Mouse (Mus musculus) 3134 (cell line): ENCODE data around the gene Nelfb.

Experiments used
- DNase-seq: peaks from one replicate; pipeline ENCODE4 v3.0.0-alpha.2; 2011; ENCODE audit warnings: low spot score; ENCODE audit not compliant: insufficient read length; ENCODE audit errors: extremely low read depth

Gene Nelfb

DNA sequence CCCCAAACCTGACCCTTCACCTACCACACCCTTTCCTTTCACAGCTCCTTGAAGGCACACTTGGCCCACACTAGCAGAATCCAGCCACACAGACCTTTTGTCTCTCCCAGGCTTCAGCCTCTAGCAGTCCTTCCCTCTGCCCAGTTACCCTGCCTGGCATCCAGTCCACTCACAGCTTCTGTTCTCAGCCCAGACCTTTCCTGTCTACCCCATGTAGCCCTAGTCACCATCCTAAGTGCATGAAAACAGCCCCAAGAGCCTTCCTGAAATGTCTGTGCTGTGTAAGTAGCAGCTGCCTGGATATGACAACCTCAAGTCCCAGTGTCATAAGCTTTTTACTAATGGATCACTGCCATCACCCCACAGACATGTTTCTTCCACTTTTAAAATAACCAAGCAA lies 13.3 kb downstream of the Nelfb start:
- DNase-seq: no peak

DNA sequence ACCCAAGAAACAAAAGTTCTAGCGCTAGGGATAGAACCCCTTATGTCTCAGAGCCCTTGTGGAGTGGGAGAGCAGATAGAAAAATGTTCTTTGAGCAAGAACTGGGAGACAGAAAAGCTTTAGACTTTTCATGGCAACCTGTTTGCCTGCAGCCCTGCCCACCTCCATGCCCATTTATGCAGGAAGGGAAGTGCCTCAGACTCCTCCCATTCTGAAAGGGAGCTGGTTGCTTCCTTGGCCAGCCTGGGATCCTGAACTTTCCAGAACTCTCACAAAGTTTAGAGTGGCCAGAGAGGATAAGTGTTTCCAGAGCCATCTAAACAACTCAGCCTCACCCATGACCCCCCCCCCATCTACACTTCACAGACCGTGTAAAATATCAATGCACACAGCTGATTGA lies 14.1 kb downstream of the Nelfb start:
- no peak for DNase-seq

DNA sequence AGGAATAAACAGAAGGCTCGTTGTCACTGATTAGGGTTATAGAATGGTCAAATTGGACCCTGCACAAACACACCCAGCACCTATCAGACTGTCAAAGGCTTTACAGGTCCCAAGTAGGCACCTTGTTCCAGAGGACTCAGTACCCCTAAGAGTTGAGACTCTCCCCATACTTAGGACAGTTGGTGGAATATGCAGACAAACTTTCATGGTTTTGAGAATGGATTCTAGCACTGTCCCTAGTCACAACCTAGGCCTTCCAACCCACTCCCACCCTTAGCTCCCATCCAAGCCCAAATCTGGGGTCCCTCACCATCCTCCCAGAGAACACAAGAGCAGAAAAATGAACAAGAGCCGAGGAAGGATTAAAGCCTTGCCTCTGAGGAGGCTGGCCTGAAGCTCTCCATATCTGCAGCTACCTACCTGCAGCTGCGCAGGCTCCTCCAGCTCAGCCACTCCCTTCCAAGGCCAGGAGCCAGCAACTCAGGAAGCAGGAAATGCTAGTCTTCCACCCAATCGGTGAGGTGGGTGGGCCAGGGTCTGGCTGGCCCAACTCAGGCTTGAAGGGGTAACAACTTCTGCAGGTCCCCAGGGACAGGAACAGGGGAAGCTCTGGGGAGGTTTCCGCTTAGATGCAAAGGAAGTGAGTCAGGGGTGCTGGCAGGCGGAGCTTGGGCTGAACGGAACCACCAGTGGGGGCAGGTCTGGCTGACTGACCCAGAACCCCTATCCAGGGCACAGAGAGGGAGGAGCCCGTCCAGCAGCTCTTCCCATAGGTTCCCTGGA lies 14.9 kb downstream of the Nelfb start, which contains the start of gene Tor4a:
TSS of gene Tor4a (minus strand) at position 715 of the 783 bp plus-strand sequence.
- peak; percentile 89 for DNase-seq

DNA sequence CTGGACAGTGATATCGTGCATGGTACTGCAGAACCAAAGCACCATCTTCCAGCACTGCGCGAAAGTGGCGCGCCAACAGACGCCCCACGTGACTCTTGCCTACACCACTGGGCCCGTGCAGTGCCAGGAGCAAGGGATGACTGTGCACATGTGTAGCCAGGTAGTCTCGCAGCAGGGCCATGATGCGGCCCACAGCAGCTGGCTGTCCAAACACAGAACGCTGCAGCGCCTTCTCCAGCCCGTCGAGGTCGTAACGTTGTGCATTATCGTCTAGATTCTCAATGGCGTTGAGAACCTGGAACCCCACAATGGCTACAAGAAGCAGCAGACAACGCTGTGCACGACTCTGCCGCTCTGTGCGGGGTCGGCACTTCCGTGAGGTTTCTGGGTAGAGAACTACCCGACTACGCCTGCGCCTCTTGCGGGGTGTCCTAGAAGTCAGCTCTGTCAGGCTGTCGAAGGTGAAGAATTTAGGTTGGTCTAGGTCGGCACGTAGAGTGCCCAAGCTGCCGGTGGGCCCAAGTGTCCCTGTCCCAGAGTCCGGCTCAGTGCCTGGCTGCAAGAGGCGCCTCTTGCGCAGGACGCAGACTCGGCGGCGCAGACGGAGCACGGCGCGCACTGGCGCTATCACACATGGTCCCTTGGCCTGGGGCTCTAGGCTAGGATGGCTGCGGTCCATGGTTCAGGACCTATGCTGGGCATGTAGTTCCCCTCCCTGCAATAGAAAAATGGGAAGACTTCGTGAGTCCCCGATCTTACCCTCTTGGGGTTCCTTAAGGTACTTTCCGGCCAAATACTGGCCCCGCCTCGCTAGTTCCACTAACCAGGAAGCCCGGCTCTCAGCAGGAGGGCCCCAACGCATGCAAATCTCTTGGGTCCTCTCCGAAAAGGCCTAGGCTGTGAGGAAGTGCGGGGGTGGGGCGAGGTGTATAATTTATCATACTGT lies 15.8 kb downstream of the Nelfb start:
- DNase-seq: peak; percentile 60

DNA sequence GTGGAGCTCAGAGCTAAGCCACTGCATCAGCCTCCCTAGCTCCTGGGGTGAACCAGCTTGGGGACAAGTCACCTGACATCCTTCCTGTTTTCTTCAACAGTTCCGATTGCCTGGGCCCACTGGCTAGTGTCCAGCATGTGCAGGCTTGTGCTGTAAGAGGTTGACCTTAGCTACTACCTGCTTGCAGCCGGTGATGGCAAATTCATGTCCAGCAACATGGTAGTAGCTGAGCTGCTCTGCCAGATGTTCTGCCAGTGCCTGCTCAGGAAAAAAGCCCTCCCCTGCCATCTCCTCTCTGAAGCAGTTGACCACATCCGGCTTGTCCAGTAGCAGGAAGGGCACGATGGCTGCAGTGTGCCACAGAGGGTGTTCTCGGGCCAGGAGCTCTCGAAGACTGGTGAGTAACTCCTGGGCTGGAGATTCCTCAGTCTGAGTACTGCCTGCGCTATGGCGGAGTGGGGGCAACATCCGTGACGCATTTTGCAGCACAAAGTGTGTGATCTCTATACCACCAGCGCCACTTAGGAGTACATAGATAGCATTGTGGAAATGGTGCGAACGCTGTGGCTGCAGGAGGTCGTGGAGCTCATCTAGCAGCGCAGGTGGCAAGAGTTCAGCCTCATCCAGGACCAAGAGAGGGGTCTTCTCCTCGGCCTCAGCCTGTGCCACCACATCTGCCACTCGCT lies 16.7 kb downstream of the Nelfb start:
- DNase-seq: peak; percentile 65

DNA sequence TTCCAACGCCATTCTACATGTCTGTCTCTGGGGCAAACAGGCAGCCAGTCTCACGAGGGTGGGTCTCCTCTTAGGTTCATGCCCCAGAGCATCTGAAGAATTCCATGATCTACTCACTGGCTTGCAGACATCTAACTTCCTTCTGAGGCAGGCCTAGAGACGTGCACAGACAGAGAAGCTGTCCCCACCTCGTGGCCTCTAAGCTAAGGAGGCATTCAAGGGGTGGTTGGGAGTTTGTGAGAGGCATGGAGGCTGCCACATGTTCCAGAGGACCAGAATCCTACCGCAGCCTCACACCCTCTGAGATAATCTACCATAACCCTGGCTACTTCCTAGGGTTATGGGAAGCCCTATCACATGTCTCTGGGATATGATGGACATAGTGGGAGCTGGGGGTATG lies 17.3 kb downstream of the Nelfb start:
- no peak for DNase-seq

DNA sequence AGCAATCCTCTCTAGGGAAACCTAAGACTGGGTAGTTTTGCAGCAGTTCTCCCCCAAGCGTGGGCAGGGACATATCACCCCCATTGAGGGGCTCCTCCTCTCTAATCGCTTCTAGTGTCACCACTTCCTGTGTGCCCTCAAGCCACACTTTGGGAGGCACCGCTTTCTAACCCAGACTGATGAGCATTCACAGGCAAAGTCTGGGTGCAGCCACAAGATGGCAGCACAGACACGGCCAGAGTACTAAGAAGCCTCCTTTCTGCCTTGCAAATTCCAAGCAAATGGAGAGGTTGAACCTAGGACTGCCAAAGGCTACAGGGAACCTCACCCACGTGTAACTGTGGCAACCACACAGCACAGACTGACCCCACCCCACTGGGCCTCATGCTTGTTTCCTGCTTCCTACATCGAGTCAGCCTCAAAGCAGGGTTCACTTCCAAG lies 17.9 kb downstream of the Nelfb start:
- peak; percentile 71 for DNase-seq

DNA sequence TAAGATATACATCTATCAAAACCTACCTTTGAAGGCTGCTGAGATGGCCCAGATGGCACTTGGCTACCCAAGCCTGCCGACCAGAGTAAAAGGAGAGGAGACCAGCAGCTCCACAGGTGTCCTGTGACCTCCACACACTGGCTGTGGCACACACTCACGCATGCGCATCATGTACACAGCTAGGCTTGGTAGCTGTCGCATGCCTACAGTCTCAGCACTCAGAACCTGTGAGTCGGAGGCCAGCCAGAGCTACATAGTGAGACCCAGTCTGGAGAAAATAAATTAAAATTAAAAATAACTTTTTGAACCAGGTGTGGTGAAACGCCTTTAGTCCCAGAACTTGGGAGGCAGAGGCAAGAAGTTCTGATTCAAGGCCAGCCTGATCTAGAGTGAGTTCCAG lies 23.4 kb downstream of the Nelfb start:
- DNase-seq: no peak

DNA sequence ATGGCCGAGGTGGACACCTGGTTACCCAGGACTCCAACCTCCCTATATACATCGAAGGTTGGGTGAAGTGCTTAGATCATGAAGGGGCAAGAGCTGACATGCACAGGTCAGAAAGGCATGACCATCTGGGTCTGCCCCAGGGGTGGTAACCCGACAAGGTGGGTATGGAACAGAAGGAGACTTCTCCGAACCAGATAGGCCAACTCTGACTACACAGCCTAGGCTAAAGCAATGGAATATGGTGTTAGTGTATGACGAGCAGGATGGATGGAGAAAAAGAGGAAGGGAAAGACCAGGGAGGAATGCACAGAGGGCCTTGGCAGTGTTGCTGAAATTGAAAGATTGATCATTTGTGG lies 24.7 kb downstream of the Nelfb start:
- no peak for DNase-seq

DNA sequence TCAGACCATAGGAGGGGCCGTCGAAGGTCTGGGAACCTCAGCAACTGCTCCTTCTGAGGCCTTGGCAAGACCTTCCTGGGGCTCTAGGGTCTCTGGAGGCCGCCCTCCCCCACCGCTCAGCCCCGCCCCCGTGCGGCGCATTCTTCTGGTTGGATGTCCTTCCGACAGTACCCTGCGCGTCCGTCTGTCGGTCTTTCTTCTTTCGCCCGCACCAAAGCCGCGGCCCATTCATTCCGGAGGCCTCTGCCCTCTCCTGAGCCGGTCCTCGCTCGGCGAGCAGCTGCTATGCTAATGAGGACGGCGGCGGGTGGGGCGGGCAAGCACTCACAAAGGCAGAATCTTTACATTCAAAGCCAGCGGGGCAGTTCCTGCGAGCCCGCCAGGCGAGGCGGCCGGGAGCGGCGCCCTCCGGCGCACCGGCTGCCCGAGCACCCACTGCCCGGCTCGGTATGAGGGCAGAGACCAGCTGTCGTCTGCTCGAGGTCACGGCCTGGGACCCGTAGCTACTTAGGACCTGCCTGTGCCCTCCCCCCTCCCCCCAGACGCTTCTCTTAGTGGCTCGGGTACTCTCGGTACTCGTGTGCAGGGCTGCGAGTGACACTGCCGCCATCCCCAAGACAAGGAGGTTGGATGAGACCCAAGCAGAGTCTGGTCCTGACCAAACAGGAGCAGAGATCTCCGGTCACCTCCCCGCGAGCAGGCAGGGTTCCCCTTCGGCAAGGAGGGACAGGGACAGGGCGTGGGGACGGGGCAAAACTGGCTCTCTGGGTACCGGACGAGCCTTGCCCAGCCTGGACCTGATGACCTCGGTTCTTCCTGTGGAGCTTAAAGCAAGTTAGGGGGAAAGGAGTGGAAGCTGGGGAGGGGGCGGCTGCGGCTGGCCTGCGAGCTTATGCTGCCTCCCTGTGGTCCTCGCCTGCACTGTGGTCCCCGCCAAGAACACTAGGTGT lies 25.4 kb downstream of the Nelfb start:
- peak; percentile 11 for DNase-seq

DNA sequence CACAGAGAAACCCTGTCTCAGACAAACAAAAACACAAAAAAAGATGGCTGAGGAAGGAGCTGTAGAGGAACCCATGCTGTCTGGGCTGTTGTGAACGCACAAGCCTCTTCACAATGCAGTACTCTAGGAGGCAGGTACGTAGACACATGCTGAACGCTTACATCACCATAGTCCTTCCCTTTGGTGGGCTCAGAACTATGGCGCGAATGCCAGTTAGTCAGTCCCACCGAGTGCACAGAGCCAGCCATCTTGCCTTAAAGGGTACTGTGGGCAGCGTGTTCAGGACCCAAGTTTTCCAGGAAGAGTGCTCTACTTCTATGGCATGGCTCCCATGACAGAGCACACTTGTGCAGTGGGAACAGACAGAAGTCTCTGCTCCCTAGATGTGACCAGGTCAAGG lies 26.8 kb downstream of the Nelfb start:
- DNase-seq: no peak

DNA sequence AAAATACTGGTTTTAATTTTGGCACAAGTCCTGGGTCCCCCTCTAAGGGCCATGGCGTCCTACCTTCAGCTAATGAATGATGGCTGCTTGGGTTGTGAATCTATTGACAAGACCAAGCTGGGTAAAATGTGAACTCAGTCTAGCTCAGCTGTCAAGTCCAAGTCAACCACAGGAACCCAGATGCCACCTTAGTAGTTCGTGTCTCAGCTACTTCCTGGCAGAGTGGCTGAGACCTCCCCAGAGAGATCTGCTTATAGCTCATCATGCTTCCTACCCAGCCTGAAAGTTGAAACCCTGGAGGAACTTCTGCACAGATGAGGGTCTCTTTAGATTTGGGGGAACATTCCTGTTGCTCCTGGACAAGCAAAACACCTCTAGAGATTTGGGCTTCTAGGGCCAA lies 28.0 kb downstream of the Nelfb start:
- DNase-seq: no peak

DNA sequence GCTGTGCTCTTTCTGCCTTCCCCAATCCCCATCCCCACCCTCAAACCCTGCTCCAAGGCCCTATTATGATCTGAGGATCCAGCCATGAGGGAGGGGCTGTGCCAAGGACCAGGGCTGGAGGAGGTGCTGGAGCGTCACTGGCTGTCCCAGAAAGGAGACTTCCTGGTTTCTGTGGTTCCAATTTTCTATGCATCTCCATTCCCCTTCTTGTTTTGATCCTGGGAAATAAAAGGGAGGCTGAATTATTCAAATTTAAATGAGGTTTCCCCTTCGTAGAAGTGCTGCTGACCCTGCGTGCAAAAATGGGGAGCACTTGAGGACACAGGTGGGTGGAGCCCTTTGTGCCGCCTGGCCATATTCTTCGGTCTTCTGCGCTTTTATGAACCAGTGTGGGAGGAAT lies 28.6 kb downstream of the Nelfb start:
- no peak for DNase-seq

DNA sequence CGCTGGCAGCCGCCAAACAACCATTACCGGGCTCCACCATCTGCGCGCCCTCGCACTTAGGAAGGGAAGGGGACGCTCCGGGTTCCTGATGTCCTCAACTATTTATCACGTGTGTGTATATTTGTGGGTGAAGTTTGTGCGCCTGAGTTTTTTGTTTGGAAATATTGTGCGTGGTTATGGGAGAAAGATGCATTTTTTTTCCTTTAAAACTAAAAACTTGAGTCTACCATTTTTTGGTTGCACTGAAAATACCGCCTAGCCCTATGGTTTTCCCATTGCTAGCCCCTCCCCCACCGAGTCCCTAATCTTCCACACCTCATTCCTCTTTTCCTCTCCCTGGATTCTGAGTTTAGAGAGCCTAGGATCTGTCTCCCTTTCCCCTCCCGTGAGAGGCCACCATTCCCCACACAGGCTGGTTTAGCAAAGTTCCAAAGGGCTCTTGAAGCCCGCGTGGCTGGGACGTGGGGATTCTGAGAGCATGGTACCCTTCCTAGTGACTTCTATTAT lies 29.3 kb downstream of the Nelfb start:
- DNase-seq: no peak

DNA sequence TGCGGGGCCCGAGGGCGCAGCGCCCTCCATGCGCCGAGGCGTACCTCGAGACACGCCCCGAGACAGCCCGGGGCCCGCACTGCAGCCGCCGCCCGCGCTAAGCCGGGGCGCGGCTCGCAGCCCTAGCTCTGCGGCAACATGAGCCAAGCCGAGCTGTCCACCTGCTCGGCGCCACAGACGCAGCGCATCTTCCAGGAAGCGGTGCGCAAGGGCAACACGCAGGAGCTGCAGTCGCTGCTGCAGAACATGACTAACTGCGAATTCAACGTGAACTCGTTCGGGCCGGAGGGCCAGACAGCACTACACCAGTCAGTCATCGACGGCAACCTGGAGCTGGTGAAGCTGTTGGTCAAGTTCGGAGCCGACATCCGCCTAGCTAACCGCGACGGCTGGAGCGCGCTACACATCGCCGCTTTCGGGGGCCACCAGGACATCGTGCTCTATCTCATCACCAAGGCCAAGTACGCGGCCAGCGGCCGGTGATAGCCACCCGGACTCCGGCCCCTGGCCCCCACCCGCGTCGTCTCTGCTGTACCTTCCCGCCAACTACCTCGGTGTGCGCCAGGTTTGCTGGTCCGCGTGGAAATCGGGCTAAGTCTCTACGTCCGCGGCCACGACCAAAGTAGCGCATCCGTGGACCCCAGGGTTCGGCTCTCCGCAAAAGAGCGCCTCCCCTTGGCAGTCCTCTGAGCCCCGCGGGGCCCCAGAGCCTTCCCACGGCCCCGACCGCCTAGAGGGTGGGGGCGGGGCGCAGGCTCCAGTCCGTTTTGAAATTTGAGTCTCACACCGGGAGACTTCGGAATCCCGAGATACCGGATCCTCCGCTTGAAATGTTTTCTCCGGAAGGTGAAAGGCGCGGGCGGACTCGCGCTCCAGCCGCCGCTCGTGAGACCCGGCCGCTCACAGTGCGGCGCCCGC lies 30.1 kb downstream of the Nelfb start:
- DNase-seq: no peak

DNA sequence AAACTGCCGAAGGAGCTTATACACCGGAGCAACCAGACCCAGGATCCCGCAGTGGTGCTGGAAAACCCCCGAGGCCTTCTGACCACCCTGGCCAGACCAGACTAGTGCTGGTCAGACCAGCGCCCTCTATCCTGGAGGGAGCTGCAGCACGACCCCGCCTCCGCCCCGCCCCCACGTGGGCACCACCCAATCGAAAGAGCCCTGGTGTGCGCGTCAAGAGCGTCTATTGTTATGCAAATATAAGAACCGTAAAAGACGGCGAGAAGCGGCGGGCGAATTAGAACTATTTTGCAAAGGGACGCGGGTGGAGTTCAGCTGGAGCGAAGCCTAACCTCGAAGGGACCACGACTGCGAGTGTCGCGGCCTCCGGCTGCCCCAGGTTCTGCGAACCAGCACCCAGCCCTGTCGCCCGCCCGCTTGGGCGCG lies 30.8 kb downstream of the Nelfb start, which contains the start of gene Nrarp:
TSS of gene Nrarp (plus strand) at position 281 of the 426 bp plus-strand sequence.
- DNase-seq: no peak

DNA sequence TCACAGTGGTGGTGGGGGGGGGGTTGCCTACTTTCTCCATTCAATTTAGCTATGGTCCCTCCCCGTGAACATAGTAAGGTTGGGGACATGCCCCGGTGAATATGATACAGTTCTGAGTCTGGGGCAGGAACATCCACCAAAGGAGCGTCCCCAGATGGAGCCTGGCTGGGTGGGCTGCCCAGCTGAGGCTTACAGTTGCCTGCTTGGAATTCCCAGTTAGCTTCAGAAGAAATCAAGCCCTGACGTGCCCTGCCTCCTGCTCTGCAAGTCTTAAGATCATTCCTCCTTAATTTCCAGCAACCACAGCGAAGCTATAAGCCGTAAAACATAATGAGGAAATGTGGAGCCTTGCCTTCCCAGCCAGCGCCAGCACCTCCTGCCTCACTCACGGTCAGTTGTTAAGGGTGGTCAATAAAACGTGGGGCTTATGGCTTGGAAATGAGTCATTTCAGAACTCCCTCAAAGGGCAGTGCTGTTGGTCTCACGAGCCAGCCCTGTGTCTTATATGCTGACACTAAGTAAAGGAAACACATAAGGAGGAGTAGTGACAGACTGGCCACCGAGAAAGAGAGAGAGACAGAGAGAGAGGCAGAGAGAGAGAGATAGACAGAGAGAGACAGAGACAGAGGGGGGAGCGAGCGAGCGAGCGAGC lies 31.6 kb downstream of the Nelfb start:
- no peak for DNase-seq

DNA sequence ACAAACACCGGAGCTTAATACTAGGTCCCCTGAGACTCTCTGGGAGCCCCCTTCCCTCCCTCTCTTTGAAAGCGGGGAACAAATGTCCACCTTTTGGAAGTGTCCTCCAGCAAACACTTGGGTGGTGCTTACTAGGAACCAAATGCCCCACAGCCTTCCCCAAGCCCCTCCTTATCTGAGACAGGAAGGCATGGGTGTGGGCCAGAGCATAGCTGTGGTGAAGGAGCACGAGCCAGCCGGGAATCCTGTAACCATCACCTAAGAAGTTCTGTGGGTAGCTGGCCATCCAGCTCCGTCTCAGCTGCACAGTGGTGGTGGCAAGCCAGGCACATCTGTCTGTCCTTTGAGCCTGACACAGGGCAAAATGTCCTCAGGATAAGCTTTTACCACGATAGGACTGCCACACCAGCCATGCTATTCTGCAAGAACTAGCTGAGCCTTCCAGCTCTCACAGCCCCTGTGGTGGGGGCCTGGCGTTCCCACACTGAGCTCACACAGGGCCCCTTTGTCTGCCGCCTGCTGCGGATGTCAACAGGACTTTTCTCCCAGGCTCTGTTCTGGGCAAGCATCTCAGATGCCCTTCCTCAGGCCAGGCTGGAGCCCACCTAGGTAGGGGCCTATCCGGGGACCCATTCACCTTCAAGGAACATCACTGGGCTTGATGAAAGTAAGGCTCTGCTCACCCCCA lies 32.9 kb downstream of the Nelfb start:
- DNase-seq: no peak
